Mouse (Mus musculus) embryonic fibroblast, embryonic 13.5 days (primary cell): ENCODE data around the gene Apoc2.

Experiments
- CTCF ChIP-seq: IDR thresholded peaks from 2 replicates; pipeline ENCODE4 v1.5.1; 2011; ENCODE audit warnings: mild to moderate bottlenecking, control low read depth, low read length, moderate library complexity, borderline replicate concordance; ENCODE audit not compliant: insufficient read depth
- POLR2A ChIP-seq: IDR thresholded peaks from 2 replicates; pipeline ENCODE4 v1.6.1; 2011; ENCODE audit warnings: low read depth, mild to moderate bottlenecking, control low read depth, low read length, moderate library complexity

DNA sequence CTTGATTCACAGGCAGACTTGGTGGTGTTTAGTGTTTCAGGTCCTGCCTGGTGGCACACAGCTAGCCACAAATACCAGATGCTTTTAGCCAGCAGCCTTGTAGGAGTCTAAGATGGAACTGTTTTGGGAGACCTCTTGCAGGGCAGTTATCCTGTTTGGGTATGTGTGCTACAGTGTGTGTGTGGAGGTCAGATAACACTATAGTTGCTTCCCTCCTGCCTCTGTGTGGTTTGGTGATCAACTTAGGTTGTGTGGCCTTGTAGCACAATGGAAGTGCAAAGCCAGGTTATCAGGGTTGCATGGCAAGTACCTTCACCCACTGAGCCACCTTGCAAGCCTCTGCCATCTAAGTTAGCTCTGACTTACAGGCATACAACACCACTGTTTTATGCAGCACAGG lies 45.0 kb downstream of the Apoc2 start:
- TF ChIP-seq CTCF = no peak
- TF ChIP-seq POLR2A = no peak
